Mouse (Mus musculus) right cerebral cortex, adult 18-20 months (tissue): ENCODE measurements around the gene Cald1.

Experiments
- DNase-seq: peaks from one replicate; pipeline ENCODE4 v3.0.0; 2022; ENCODE audit warnings: mixed read lengths

The Cald1 gene

DNA sequence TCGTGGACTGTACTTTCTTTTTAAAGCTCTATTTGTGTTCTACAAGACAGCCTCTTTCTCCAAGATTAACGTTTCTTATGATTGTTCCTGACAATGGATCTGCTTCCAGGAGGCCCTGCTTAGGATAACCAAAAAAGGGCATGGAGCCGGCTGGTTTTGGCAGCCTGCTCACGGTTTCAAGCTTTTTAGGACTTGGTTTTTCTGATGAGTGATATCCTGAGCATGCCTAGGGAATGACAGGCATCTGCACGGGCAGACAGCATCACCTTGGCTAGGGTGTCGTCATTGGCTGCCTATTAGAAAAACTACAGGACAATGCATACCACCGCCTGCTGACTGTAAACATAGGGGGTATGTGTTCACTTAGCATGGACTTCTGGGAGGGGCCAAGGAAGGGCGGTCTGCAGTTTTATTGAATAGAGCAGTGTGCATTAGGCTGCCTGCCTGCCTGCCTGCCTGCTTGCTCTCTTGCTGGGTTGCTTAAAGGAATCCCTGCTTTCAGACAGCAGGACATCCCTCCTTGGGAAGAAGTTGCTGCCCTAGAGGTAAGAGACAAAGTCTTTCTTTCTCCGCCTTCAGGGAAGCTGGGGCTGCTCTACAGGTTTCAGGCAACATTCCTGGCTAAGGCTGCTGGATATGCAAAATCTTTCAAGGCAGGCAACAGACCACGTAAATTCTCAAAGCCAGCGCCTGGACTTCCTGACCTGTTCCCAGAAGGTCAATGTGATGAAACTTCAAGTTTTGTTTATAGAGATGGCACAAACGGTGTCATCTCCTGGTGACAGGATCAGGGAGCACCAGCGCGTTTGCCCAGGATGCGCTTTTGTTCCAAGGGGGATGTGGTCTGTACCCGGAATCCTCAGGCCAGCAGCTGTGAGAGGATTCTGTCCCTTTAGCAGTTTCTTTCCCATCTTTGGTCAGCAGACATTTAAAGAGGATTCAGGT, at the start of gene Cald1:
TSS of gene Cald1 (plus strand) at position 380 of the 945 bp plus-strand sequence.
- no peak for DNase-seq

DNA sequence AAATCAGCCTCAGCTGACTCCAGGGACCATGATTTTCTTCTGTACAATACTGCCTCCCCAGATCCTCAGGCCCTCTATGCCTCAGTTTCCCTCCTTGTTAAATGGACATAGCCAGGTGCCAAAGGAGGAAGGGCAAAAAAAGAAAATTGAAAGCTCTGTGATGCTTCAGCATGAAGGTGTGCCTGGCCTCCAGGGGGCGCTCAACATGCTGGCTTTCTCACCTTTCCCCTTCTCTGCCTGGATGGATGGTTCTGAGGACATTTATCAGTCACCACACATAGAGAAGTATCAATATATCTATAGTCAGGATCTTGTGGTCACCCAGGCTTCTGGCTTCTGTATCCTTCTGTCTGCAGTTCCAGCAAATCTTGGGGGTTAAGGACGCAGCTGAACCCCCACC, 49.3 kb upstream of the Cald1 start:
- peak; percentile 14 for DNase-seq

DNA sequence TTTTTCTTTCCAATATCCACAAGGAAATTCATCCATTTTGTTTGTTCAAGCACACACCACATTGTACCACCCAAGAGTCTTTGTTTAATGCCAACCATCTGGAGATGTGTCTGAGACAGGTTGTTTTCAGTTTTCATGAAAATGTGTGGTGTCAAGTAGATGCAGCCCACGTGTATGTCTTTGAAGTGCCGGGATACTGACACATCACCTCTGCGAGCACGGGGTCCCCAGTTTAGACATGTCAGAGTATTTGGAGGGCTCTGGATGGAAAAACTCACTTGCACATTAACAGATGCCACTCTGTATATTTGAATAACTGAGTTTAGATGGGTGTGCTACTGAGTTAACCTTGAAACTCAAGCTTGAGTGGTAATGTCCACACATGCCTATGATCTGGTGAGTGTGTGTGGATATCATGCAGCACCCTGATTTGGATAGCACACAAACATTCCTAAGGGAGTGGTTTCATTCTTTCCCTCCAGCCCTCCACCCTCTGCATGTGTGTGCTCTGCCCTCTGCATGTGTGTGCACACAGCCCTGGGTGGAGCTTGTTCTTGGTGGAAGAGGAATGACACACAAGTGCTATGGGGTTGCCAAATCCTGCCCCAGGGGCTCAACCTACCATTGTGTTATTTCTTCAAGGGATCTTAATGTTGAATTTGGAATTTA, 45.7 kb upstream of the Cald1 start:
- no peak for DNase-seq

DNA sequence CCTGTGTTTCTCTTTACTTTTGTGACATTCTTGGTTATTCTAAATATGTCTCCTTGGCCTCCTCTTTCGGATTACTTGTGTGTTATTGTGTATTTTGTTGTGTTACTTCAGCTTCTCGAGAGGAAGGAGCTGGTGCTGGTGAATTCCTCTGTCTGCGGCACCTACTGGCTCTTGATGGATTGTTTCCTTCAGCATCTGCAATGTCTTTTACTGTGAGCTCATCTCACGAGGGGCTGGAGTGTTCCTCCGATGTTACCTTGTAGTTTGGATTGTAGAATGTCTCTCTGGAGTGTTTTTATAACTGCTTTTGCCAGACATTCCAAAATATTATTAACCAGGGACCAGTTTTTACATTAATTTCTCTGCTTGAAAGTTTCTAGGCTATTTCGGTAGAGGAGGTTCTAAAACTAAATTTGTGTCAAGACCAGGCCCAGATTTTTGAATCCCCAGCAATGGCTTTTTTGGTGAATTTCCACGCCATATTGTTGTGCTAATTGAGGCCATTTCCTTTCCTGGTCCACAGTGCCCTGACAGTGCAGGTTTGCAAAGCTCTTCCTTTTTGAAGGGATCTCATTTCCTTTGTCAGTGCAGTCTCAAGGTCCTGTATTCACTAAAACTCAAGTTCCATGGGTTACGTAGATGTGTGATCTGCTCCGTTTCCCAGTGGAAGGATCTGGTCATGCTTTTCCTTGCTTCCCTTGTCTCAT, 43.9 kb upstream of the Cald1 start:
- no peak for DNase-seq

DNA sequence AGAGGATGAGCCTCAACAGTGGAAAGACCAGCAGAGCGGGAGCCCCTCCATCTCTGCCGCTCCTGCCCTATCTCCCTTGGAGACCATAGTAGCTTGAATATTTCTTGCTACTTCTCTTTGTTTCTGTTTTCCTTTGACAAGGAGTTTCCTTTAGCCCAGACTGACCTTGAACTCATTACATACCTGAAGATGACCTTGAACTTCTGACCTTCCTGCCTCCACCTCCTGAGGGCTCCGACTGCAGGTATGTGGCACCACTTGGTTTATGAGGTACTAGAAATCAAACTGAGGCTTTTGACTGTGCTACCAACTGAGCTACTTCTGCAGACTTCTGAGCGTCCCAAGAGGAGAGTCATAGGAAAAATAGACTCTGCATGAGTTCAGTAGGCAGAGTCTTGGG, 38.8 kb upstream of the Cald1 start:
- no peak for DNase-seq

DNA sequence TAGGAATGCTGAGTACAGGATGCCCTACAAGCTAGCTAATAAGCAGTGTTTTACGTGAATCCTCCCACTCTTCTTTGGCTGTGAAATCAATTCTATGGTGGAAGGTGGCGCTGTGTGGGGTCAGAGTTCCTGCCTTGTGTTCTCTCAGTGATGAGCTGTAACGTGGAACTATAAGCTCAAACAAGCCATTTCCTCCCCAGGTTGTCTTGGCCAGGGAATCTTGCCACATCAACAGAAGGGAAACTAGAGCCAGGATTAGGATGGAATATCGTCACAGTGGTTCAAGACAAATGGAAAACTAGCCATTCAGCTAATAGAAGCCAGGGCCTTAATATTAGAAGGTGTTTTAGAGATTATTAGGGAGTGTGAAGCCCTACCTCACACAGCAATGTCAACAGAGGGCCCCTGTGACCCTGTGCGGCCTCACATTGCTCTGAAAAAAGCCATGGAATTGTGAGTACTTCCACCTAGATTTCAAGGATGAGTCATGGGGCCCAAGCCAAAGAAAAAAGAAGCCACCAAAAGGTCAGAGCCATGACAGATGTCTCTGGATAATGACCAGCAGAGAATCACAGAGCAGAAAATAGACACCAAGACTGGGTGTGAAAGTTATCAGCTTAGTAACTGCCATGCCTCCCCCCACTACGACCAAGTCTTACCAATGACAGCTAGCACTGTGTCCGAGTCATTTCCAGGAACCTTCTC, 33.0 kb upstream of the Cald1 start:
- no peak for DNase-seq

DNA sequence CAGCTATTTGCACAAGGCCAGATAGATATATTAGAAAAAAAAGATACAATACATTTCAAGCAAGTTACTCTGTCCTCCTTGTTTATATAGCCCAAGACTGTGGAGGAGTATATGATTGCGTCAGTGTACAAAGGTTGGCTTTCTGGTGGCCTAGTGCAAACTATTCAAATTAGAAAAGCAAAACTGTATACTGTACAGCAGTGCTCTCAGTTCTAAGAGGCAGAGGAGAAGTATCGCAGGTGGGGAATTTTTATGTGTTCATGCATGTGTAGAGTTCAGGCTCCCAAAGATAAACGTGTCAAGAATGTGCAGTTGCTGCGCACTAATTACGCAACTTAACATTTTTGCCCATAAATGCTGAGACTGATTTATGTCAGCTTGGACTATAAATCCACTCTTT, 31.0 kb upstream of the Cald1 start:
- no peak for DNase-seq

DNA sequence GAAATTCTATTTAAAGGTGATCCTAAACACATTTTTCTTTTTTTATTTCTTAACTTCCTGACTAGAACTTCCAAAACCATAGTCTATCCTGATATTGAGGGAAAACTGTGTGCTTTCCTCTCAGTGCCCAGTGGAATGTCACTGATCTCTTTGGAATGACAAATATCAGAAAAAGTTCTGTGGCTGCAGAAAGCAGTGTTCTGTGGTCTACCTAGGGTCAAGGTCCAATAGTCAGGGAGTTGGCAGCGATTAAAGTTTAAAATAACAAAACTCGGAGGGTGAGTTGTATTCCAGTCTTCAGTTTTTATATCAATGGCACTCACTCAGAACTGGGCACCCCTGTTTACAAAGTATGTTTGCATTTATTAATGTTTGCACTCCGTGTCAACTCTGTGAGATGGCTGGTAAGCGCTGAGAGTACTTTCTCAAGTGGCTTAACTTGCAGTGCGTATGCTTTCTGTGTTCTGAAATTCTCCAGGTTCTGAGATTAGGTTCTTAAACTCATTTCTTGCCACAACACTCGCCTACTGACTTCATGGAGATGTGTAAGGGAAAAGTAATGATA, 18.7 kb upstream of the Cald1 start:
- DNase-seq, result no peak

DNA sequence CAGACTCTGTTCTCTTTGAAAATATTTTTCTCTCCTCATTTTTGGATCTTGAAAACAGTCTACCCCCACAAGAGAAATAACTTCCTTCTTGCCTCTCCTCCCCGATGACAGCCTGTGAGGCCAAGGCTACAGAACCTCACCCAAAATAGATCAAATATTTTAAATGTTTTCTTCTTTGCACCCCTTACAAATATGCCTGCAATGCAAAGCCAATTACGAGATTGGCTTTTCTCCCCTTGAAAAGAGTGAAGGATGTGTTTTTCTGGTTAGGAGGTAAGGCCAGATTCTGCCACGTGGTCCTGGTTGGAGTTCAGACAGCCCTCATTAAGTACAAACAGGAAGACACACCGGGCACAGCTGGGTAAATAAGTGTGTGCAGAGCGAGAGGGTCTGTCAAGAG, 14.9 kb upstream of the Cald1 start:
- no peak for DNase-seq

DNA sequence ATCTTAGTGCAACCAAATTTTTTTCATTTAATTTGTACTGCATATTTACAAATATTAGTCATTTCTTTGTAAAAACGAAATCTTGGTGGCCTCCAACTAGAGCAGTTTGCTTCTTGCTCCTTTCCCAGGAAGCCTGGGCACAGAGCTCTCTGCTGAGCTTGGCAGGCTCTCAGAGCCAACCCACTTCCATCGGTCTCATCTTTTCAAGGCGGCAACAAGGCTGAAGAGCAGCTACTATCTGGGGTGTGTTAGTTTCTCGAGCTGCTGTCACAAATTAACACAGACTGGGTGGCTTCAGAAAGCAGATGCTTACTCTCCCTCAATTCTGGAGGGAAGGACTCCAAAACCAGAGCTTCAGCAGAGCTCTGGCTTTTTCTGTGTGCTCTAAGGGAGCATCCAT, 10.2 kb upstream of the Cald1 start:
- peak; percentile 53 for DNase-seq

DNA sequence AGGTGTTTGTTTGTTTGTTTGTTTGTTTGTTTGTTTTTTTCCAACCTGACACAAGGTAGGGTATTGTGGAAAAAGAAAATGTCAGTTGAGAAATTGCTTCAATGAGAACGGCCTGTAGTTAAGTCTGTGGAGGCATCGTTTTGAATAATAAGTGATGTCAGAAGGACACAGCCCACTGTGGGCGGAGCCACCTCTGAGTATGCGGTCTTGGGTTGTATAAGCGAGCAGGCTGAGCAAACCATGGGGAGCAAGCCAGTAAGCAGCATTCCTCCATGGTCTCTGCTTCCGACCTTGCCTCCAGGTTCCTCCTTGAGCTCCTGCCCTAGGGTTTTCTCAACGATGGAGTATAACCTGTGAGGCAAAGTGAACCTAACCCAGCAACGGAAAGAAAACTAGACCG, 7.6 kb upstream of the Cald1 start:
- DNase-seq, result no peak

DNA sequence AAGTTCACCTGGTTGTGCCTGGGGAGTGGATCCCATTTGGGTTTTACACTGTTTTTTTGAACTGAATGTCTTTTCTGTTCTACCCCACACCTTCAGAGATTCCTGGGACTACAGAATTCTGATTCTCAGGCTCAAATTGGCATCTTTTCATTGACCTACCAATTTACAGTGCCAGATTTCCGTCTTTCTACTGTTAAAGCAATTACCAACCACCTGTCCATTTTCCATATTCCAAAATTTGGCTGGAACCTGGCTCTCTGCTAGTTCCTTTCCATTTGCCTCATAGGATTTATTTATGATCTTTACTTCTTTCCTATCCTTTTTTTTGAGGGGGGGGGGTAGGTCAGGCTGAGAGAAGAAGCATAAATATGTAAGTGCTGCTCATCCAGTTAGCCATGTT, 4.9 kb upstream of the Cald1 start:
- DNase-seq, result no peak

DNA sequence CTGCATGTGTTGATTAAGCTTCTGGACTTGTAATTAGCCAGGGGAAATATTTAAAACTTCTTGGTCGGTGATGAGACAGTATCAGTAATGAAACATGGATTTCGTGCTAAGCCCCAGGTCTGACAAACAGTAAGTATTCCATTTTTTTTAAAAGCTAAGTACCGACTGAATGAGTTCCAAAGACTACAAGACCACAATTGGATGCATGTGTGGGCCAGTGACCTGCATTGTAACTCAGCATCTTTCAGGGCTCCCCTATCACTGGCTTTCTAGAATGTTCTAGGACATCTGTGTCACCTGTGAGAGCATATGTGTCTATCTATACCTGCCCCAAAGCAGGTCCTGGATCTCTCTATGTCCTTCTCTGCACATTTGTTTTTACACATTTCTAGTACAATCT, 984 bp upstream of the Cald1 start:
- no peak for DNase-seq

DNA sequence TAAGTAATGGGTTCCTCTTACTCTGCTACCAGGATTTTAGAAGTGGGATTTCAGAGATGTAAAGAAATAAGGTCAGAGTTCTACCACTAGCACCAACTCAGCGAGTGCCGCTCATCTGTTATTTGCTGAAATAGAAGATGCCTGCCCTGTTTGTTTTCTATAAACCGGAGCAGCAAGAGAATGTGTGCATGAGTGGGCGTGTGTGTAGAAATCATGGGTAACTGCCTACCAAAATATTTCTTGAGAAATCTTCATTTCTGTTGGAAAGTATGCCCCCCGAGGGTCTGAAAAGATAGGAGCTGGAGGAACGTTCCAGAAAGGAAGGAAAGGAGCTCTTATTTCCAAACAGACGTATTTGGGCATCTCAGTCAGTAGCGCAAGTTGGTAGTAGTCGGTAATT, 871 bp downstream of the Cald1 start:
- DNase-seq, result no peak

DNA sequence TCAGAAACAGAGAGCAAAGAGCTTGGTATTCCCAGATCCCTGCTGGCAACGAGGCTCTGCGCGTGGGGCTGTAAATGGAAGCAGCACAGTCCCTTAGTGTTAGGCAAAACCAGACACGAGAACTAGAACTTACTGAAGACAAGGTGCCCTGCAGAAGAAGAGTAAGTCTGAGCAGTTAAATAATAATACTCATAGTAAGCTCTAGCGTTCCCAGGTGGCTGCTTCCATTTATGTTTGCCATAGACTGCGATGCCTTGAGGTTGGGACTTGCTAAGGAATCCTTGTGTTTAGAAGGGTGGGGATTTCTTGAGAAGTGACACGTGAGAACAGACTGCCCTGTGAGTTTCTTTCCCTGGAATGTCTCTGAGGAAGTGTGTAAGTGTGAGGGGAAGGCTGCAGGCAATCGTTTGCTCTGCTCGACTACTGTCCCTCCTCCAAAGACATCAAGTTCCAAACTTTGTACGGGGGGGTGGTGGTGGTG, 1.4 kb downstream of the Cald1 start:
- no peak for DNase-seq

DNA sequence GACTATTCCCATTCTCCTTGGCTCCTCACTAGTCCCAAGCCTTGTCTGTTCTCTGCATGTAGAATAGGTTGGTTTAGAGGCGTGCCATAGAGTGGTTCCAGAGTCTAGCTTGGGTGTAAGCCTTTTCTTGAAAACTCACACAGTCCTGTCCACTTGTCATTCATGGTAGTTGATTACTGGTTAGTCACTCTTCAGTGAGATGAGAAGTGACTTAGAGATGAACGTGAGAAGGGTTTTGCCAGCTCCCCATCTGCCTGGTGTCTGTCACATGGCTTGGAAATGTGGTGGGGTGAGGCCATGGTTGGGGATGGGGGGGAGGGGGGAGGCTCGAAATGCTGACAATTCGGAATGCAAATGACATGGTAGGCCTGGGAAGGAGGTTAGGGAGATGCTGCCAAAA, 2.5 kb downstream of the Cald1 start:
- no peak for DNase-seq

DNA sequence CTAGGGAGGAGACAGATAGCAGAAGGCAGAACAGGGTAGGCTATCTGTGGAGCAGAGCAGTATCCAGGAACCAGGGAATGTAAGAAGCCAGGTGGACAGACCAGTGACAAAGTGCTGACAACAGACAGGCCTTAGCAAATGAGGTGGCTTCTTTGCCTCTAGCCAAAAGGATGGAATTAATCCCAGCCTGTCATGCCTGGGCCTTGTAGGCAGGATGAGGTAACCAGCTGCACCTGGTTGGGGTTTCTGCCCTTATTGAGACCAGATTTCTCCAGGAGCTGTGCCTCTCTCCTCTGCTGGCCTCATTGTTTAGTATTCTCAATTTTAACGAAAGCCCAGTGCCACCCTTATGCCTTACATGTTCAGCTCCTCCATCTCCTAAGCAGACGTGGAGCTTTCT, 3.8 kb downstream of the Cald1 start:
- no peak for DNase-seq

DNA sequence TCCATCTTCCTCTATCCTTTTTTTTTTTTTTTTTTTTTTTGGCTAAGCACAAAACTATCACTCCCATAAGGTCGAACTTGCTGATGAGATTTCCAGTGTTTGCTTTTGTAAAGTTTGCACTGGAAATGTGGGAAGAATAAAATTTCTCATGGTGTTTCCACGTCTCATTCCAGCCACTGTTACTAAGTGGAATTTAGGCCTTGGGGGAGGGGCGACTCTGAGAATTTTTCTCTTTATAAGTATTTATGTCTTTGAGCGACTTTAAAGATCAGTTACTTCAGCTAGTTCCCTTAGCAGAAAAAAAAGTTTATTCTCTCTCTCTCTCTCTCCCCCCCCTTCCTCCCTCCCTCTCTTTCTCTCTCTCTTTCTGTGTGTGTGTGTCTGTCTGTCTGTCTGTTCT, 8.1 kb downstream of the Cald1 start:
- no peak for DNase-seq

DNA sequence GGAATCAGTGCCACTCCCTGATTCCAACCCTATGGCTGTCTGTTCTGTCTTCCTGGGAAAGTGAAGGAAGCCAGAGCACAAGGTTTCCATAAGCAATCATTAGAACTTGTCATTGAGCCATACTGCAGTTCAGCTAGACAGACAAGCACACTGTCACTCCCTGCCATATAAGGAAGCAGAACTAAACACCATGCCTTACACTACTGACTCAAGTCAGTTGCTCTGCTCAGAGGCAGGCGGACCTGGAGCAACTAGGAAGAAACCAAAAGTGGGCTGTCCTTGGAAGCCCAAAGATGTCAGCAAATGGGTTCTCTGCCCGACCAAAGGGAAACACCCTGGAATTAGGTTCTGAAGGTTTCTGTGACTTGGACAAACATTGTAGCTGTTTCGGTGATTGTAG, 10.3 kb downstream of the Cald1 start:
- no peak for DNase-seq

DNA sequence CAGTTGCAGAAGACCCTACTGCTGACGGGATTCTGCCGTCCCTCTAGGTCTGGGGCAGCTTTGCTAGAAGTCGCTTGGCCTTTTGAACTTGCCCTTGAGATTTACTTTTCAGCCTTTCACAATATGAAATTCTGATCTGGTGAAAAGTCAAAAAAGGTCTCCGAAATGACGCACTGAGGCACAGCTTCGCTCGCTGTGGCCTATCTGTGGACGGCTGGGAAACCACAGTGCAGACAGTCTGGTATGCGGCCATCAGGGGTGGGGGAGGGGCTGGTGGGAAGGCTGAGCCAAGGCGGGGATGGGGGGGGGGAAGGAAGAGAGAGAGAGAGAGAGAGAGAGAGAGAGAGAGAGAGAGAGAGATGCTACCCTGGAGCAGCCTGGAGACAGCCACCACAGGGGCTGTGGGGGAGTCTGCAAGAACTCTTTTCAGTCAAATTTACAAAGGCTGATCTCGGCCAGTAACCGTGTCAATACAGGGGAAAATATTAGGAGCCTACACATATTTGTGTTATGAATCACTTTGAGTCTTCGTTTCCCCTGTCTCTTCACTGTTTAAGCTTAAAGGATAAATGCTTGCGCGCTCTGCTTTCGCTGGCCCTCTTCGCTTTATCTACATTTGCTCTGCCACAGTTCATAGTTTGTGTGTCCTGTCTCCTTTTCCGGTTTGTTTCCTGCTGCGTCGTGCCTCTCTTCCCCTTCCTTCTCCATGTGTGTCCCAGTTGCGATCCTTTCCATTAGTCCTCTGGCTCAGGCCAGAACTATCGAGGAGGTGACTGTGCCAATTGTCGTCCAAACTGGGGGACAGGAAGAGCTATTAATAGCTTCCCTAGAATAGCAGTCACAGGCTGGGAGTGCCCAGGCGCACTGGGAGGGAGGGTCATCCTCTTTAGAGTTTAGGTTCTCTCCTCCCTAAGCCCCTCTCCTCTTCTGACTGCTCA, 11.9 kb downstream of the Cald1 start:
- DNase-seq, result no peak

DNA sequence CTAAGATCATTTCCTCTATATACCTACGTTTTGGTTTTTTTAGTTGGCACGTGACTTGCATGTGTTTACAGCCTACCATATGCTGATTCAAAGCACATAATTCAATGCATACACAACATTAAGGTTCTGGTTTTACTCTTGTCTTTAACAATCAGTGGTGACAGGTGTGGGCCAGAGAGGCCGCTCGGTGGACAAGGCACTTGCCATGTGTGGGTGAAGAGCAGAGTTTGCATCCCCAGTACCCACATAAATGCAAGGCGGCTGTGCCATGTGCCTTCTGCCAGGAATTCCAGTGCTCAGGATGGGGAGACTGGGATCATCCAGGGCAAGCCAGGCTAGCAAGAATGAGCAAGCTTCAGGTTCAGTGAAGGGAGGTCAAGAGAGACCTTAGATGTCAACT, 14.8 kb downstream of the Cald1 start:
- DNase-seq, result no peak
